Mouse (Mus musculus): Measurements from ENCODE around the gene Gpd1. TPM values are rescaled to one million over a fixed set of nuclear protein-coding genes. Genes with fewer than 3 reads are reported as not detected.

The Gpd1 gene
- polyA plus RNA-seq, 1 experiment from 2014 or later: 6.8 TPM

GRCm38 (mm10) chr15:99721921-99722743 lies 4.8 kb downstream of the Gpd1 start:
- H3K27me3 ChIP-seq (ENCODE audit: control insufficient read depth, insufficient read depth, low read length): no peaks in the 10 kb centered on the region
- ATAC-seq (ENCODE audit: low FRiP score, low TSS enrichment): no peak
- H3K4me3 ChIP-seq (ENCODE audit: low read depth, low read length): no peak overlapping the region
- WGBS: 80% methylated on average over 25 of the region's 25 CpGs
- no peak for TF ChIP-seq CTCF (IDR thresholded peaks at IDR 0.05; ENCODE audit: low read depth)
- TF ChIP-seq EP300 (optimal IDR thresholded peaks at IDR 0.05): no peak
- no peak for DNase-seq (ENCODE audit: low spot score)
- no peak overlapping the region for H3K27ac ChIP-seq (replicated peaks)
- no peak overlapping the region for H3K4me2 ChIP-seq (replicated peaks; ENCODE audit: low read depth)
- H3K36me3 ChIP-seq (ENCODE audit: control insufficient read depth, insufficient read depth, low read length): no peaks in the 10 kb centered on the region
- H3K4me1 ChIP-seq (replicated peaks; ENCODE audit: control insufficient read depth, insufficient read depth): peaks cover 11% of the 10 kb centered on the region; the same call in 1 of the 2 replicates
- no peaks in the 10 kb centered on the region for H3K9me3 ChIP-seq (ENCODE audit: control insufficient read depth, low read length)
- H3K9ac ChIP-seq (ENCODE audit: low read length): no peak overlapping the region

GRCm38 (mm10) chr15:99723120-99723514 lies 5.8 kb downstream of the Gpd1 start:
- Histone ChIP-seq H3K9me3 (ENCODE audit: control insufficient read depth, low read length) (no peaks in the 10 kb centered on the region), H3K36me3 (ENCODE audit: control insufficient read depth, insufficient read depth, low read length) (no peaks in the 10 kb centered on the region), H3K4me2 (replicated peaks; ENCODE audit: low read depth) (no peak overlapping the region), H3K27ac (replicated peaks) (peak overlapping the region; percentile 90), H3K4me1 (replicated peaks; ENCODE audit: control insufficient read depth, insufficient read depth) (peaks cover 11% of the 10 kb centered on the region; the same call in 1 of the 2 replicates), H3K9ac (ENCODE audit: low read length) (no peak overlapping the region), H3K4me3 (ENCODE audit: low read depth, low read length) (no peak overlapping the region), H3K27me3 (ENCODE audit: control insufficient read depth, insufficient read depth, low read length) (no peaks in the 10 kb centered on the region)
- WGBS: 69% methylated on average over 10 of the region's 10 CpGs
- no peak for DNase-seq (ENCODE audit: low spot score)
- TF ChIP-seq EP300 (optimal IDR thresholded peaks at IDR 0.05): no peak
- TF ChIP-seq CTCF (IDR thresholded peaks at IDR 0.05; ENCODE audit: low read depth): no peak
- no peak for ATAC-seq (ENCODE audit: low FRiP score, low TSS enrichment)

DNA sequence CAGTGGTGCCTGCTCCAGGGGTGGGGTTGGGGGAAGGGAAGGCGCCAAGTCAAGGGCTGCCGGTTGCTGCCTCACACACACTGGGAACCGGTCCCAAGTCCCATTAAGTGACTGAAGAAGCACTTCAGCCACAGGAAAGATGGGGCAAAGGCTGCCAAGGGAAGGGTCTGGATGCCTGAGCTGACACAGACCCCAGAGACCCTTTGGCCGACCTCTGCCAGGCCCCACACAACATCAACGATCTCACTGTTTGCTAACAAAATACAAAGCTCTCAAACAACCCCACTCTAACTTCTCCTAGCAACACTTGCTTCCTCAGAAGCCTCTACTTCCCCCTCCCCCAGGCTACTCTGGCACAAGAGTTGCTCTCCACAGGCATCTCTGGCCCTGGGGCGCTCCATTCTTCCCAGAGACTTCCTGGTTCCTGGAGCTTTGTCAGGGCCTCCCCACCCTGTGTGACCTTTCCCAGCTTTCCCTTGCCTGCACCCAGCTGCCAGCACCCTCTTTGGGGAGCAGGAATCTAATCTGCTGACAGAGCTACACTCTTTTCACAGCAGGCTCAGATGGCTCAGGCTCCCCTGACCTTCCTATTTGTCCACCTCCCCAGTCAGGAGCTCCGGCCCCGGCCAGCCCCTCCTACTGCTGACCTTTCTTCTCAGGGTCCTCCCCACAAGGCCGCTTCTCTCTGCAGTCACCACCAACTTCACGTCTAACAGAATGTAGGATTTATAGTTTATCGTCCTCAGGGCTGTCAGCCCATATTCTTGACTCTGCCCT lies 6.4 kb downstream of the Gpd1 start:
- Histone ChIP-seq H3K9ac (ENCODE audit: low read length) (peak overlapping the region; percentile 41), H3K4me1 (replicated peaks; ENCODE audit: control insufficient read depth, insufficient read depth) (peaks cover 11% of the 10 kb centered on the region; the same call in 1 of the 2 replicates), H3K9me3 (ENCODE audit: control insufficient read depth, low read length) (no peaks in the 10 kb centered on the region), H3K4me2 (replicated peaks; ENCODE audit: low read depth) (peak overlapping the region; percentile 15; the same call in 1 of the 2 replicates), H3K27ac (replicated peaks) (peak overlapping the region; percentile 90), H3K27me3 (ENCODE audit: control insufficient read depth, insufficient read depth, low read length) (no peaks in the 10 kb centered on the region), H3K36me3 (ENCODE audit: control insufficient read depth, insufficient read depth, low read length) (peaks cover 1% of the 10 kb centered on the region; the same call in 1 of the 2 replicates), H3K4me3 (ENCODE audit: low read depth, low read length) (no peak overlapping the region)
- WGBS: 30% methylated on average over 11 of the region's 11 CpGs
- no peak for TF ChIP-seq EP300 (optimal IDR thresholded peaks at IDR 0.05)
- ATAC-seq (ENCODE audit: low FRiP score, low TSS enrichment) (peak; percentile 33), DNase-seq (ENCODE audit: low spot score) (peak; percentile 74)

GRCm38 (mm10) chr15:99724292-99725021 lies 7.1 kb downstream of the Gpd1 start:
- peak overlapping the region; percentile 90 for H3K4me3 ChIP-seq (ENCODE audit: low read depth, low read length)
- peak; percentile 83 for DNase-seq (ENCODE audit: low spot score)
- TF ChIP-seq CTCF (IDR thresholded peaks at IDR 0.05; ENCODE audit: low read depth) (peak; percentile 77), EP300 (optimal IDR thresholded peaks at IDR 0.05) (no peak)
- H3K27me3 ChIP-seq (ENCODE audit: control insufficient read depth, insufficient read depth, low read length): no peaks in the 10 kb centered on the region
- WGBS: 7% methylated on average over 16 of the region's 16 CpGs
- H3K27ac ChIP-seq (replicated peaks): peak overlapping the region; percentile 90
- no peaks in the 10 kb centered on the region for H3K9me3 ChIP-seq (ENCODE audit: control insufficient read depth, low read length)
- H3K4me1 ChIP-seq (replicated peaks; ENCODE audit: control insufficient read depth, insufficient read depth): peaks cover 11% of the 10 kb centered on the region; the same call in 1 of the 2 replicates
- peaks cover 2% of the 10 kb centered on the region; the same call in 1 of the 2 replicates for H3K36me3 ChIP-seq (ENCODE audit: control insufficient read depth, insufficient read depth, low read length)
- peak; percentile 39 for ATAC-seq (ENCODE audit: low FRiP score, low TSS enrichment)
- peak overlapping the region; percentile 63 for H3K4me2 ChIP-seq (replicated peaks; ENCODE audit: low read depth)
- H3K9ac ChIP-seq (ENCODE audit: low read length): peak overlapping the region; percentile 41

DNA sequence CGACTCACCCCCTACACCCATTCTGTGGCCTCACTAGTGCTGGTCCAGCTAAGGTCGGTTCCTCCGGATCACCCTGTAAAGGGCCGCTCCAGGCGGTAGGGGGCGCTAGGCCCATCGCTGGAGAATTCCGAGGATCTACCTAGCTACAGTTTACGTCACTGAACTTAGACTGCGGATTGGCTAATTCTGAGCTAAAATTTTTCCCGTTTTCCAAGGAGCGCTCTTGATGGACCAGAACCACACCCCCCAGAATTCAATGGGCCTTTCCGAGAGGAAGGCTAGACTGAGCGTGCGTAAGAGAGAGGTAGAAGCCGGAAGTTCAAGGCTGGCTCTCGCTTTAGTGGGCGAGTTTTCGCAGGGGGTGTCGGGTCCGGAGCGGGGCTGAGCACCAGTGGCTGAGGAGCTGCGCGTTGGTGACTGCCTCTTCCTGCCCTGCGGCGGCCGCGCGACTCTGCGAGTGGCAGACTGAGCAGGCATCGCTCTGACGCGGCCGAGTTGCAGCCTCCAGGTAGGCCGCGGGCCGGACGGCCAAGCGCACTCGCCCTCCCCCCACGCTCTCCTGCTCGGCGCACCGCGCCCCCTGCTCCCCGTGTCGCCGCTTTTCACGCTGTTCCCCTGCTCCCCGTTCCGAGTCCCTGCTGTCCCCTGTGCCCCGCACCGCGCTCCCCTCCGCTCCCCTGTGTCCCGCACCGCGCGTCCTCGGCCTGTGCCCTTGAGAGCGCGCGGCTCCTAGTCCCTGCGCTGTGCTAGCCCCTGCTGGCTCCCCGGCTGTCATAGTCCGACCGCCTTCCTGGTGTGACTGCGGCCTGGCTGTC lies 8.2 kb downstream of the Gpd1 start, which contains the start of gene Cox14:
Gene Cox14, plus strand, starts transcription at position 278 of the 815 bp plus-strand sequence.
- peak; percentile 93 for ATAC-seq (ENCODE audit: low FRiP score, low TSS enrichment)
- H3K4me2 ChIP-seq (replicated peaks; ENCODE audit: low read depth): peak within 1 kb of the TSS; percentile 81
- under 1% methylated on average over 64 of the region's 68 CpGs for WGBS

More for the DNA sequence above, 8.2 kb downstream of the Gpd1 start, which contains the start of gene Cox14:
- peaks cover 2% of the 10 kb centered on the region; the same call in 1 of the 2 replicates for H3K36me3 ChIP-seq (ENCODE audit: control insufficient read depth, insufficient read depth, low read length)
- H3K27ac ChIP-seq (replicated peaks): peak within 1 kb of the TSS; percentile 92
- no peaks in the 10 kb centered on the region for H3K9me3 ChIP-seq (ENCODE audit: control insufficient read depth, low read length)
- DNase-seq (ENCODE audit: low spot score): peak; percentile 92
- H3K4me1 ChIP-seq (replicated peaks; ENCODE audit: control insufficient read depth, insufficient read depth): peaks cover 11% of the 10 kb centered on the region; the same call in 1 of the 2 replicates
- peak within 1 kb of the TSS; percentile 93 for H3K9ac ChIP-seq (ENCODE audit: low read length)
- H3K4me3 ChIP-seq (ENCODE audit: low read depth, low read length): peak within 1 kb of the TSS; percentile 90
- H3K27me3 ChIP-seq (ENCODE audit: control insufficient read depth, insufficient read depth, low read length): no peaks in the 10 kb centered on the region
- peak; percentile 99 for TF ChIP-seq CTCF (IDR thresholded peaks at IDR 0.05; ENCODE audit: low read depth)
- TF ChIP-seq EP300 (optimal IDR thresholded peaks at IDR 0.05): no peak
